Mouse (Mus musculus): Measurements from ENCODE around the gene Isy1. TPM values are rescaled to one million over a fixed set of nuclear protein-coding genes. Genes with fewer than 3 reads are reported as not detected.

Isy1 gene
- total RNA-seq, 1 experiment from 2014 or later, result 42.3 TPM

- no peak for DNase-seq
Observed at GRCm38 (mm10) chr6:87804886-87805285, 33.7 kb downstream of the Isy1 start.

GRCm38 (mm10) chr6:87804036-87804435, 34.6 kb downstream of the Isy1 start:
- DNase-seq, result no peak

- no peak for DNase-seq
Observed at GRCm38 (mm10) chr6:87802462-87802861, 36.1 kb downstream of the Isy1 start.

- DNase-seq, result peak; percentile 1
Observed at GRCm38 (mm10) chr6:87799576-87799975, 39.0 kb downstream of the Isy1 start.

- DNase-seq, result peak; percentile 19
Observed at GRCm38 (mm10) chr6:87797321-87797720, 41.3 kb downstream of the Isy1 start.

- DNase-seq, result peak; percentile 2
Observed at GRCm38 (mm10) chr6:87796251-87796880, 42.2 kb downstream of the Isy1 start.

- peak; percentile 2 for DNase-seq
Observed at GRCm38 (mm10) chr6:87795385-87796150, 43.0 kb downstream of the Isy1 start.

GRCm38 (mm10) chr6:87793821-87794510, 44.6 kb downstream of the Isy1 start:
- DNase-seq, result peak; percentile 1

GRCm38 (mm10) chr6:87791826-87792225, 46.8 kb downstream of the Isy1 start:
- DNase-seq, result peak; percentile 8

GRCm38 (mm10) chr6:87790779-87791480, 47.7 kb downstream of the Isy1 start:
- DNase-seq, result peak; percentile 33

GRCm38 (mm10) chr6:87789791-87790190, 48.8 kb downstream of the Isy1 start:
- no peak for DNase-seq

GRCm38 (mm10) chr6:87788896-87789587, 49.6 kb downstream of the Isy1 start:
- DNase-seq, result peak; percentile 72

- no peak for DNase-seq
Observed at GRCm38 (mm10) chr6:87788266-87788895, 50.2 kb downstream of the Isy1 start.

- no peak for DNase-seq
Observed at GRCm38 (mm10) chr6:87787108-87787890, 51.3 kb downstream of the Isy1 start.

GRCm38 (mm10) chr6:87786621-87787020, 52.0 kb downstream of the Isy1 start:
- no peak for DNase-seq

GRCm38 (mm10) chr6:87784033-87784432, 54.6 kb downstream of the Isy1 start:
- no peak for DNase-seq

GRCm38 (mm10) chr6:87780546-87781301, 57.9 kb downstream of the Isy1 start:
- no peak for DNase-seq

GRCm38 (mm10) chr6:87779174-87780165, 59.1 kb downstream of the Isy1 start:
- peak; percentile 39 for DNase-seq

Data from adrenal gland, postnatal 14 days (tissue).